Mouse (Mus musculus): Measurements from ENCODE around the gene Prom1. TPM values are rescaled to one million over a fixed set of nuclear protein-coding genes. Genes with fewer than 3 reads are reported as not detected.

The Prom1 gene
- total and polyA plus RNA-seq, 3 experiments = 0.57 to 10.0 (median 7.8) TPM

DNA sequence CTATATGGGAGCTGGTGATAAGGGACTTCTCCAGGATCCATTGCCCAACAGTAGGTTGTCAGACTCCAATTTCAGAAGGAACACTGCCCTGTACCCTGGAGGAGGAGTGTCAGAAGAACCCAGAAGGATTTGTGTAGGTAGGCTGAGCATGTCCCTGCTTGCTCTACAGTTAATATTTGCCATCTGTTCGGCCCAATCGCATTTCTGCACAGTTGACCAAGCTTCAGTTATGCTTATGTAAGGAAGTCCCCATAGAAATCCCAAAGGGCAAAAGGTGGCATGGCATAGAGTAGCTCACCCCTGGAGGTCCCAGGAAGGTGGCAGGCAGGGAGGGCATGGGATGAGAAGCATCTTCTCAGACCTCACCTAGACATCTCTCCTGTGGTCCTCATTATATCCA, 19.6 kb upstream of the Prom1 start:
- Histone ChIP-seq H3K4me1 (ENCODE audit: control insufficient read depth, insufficient read depth, low read length) (no peaks in the 10 kb centered on the region), H3K4me3 (no peak overlapping the region), H3K27me3 (ENCODE audit: control insufficient read depth, insufficient read depth, low read length) (no peaks in the 10 kb centered on the region), H3K79me2 (replicated peaks; ENCODE audit: control insufficient read depth, insufficient read depth, low read length) (no peaks in the 10 kb centered on the region), H3K36me3 (ENCODE audit: control insufficient read depth, insufficient read depth, low read length) (no peaks in the 10 kb centered on the region), H3K27ac (no peak overlapping the region), H3K9ac (ENCODE audit: low read depth, low read length) (no peak overlapping the region)
- intact Hi-C loops (cut with DNase I) = no loop called here
- WGBS = 86% methylated on average over 2 of the region's 2 CpGs
- no peak for DNase-seq
- TF ChIP-seq POLR2A (IDR thresholded peaks at IDR 0.05; ENCODE audit: insufficient read depth, low read depth, low read length) (no peak), CTCF (IDR thresholded peaks at IDR 0.05) (no peak), EP300 (IDR thresholded peaks at IDR 0.05; ENCODE audit: insufficient read depth, low read depth, low read length) (no peak)

DNA sequence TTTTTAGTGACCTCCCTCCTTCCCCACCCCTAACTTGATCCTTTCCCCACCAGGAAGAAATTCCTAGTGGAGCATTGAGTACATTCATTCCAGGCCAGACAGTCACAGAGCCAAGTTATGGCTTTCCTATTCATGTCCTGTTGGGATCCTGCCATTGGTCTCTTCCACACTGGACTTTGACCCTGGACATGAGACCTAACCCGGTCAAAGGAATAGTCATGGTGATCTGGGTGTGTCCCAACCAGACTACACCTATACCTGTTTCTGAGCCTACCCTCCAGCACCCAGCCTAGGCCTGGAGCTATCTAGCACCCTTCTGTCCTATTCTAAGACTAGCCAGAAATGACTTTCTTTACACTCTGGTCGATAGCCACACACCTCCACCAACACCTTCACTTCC, 11.3 kb upstream of the Prom1 start:
- TF ChIP-seq EP300 (IDR thresholded peaks at IDR 0.05; ENCODE audit: insufficient read depth, low read depth, low read length) (no peak), POLR2A (IDR thresholded peaks at IDR 0.05; ENCODE audit: insufficient read depth, low read depth, low read length) (no peak), CTCF (IDR thresholded peaks at IDR 0.05) (no peak)
- no peak for DNase-seq
- H3K36me3 ChIP-seq (ENCODE audit: control insufficient read depth, insufficient read depth, low read length) = no peaks in the 10 kb centered on the region
- H3K79me2 ChIP-seq (replicated peaks; ENCODE audit: control insufficient read depth, insufficient read depth, low read length) = no peaks in the 10 kb centered on the region
- intact Hi-C loops (cut with DNase I) = no loop called here
- no peak overlapping the region for H3K9ac ChIP-seq (ENCODE audit: low read depth, low read length)
- 83% methylated on average over 2 of the region's 2 CpGs for WGBS
- no peak overlapping the region for H3K4me3 ChIP-seq
- no peaks in the 10 kb centered on the region for H3K27me3 ChIP-seq (ENCODE audit: control insufficient read depth, insufficient read depth, low read length)
- no peak overlapping the region for H3K27ac ChIP-seq
- H3K4me1 ChIP-seq (ENCODE audit: control insufficient read depth, insufficient read depth, low read length) = no peaks in the 10 kb centered on the region

DNA sequence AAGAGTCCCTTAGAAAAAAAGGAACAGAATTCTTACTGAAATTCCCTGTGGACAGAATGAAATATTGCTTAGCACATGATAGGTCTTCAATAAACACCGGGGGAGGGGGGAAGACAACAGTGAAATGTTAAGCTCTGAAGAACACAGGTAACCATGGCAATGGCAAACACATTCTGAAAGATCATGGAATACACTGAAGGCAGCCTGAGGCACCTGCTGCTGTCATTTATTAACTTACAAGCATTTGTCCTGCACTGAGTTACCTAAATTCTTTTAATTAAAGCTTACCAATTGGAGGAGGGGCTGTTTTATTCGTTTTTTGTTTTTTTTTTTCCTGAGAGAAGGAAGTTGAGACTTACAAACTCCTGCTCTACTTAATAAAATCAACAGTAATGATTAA, 7.3 kb upstream of the Prom1 start:
- no peak for TF ChIP-seq CTCF (IDR thresholded peaks at IDR 0.05)
- TF ChIP-seq EP300 (IDR thresholded peaks at IDR 0.05; ENCODE audit: insufficient read depth, low read depth, low read length) = no peak
- no peak for TF ChIP-seq POLR2A (IDR thresholded peaks at IDR 0.05; ENCODE audit: insufficient read depth, low read depth, low read length)
- Histone ChIP-seq H3K79me2 (replicated peaks; ENCODE audit: control insufficient read depth, insufficient read depth, low read length) (no peaks in the 10 kb centered on the region), H3K27ac (no peak overlapping the region), H3K36me3 (ENCODE audit: control insufficient read depth, insufficient read depth, low read length) (no peaks in the 10 kb centered on the region), H3K9ac (ENCODE audit: low read depth, low read length) (no peak overlapping the region), H3K4me3 (no peak overlapping the region), H3K27me3 (ENCODE audit: control insufficient read depth, insufficient read depth, low read length) (no peaks in the 10 kb centered on the region), H3K4me1 (ENCODE audit: control insufficient read depth, insufficient read depth, low read length) (no peaks in the 10 kb centered on the region)
- intact Hi-C loops (cut with DNase I) = no loop called here
- WGBS = 60% methylated on average over 2 of the region's 2 CpGs
- DNase-seq = no peak

- Histone ChIP-seq H3K4me3 (no peak overlapping the region), H3K27me3 (ENCODE audit: control insufficient read depth, insufficient read depth, low read length) (no peaks in the 10 kb centered on the region), H3K27ac (no peak overlapping the region), H3K9ac (ENCODE audit: low read depth, low read length) (no peak overlapping the region), H3K79me2 (replicated peaks; ENCODE audit: control insufficient read depth, insufficient read depth, low read length) (no peaks in the 10 kb centered on the region), H3K4me1 (ENCODE audit: control insufficient read depth, insufficient read depth, low read length) (no peaks in the 10 kb centered on the region), H3K36me3 (ENCODE audit: control insufficient read depth, insufficient read depth, low read length) (no peaks in the 10 kb centered on the region)
- intact Hi-C loops (cut with DNase I) = no loop called here
- no peak for TF ChIP-seq POLR2A (IDR thresholded peaks at IDR 0.05; ENCODE audit: insufficient read depth, low read depth, low read length)
- TF ChIP-seq EP300 (IDR thresholded peaks at IDR 0.05; ENCODE audit: insufficient read depth, low read depth, low read length) = no peak
- TF ChIP-seq CTCF (IDR thresholded peaks at IDR 0.05) = no peak
- DNase-seq = no peak
- 89% methylated on average over 4 of the region's 4 CpGs for WGBS
Measured at GRCm38 (mm10) chr5:44108125-44108524, 6.3 kb upstream of the Prom1 start.

- no peak for DNase-seq
Measured at GRCm38 (mm10) chr5:44105192-44105591, 3.4 kb upstream of the Prom1 start.

DNA sequence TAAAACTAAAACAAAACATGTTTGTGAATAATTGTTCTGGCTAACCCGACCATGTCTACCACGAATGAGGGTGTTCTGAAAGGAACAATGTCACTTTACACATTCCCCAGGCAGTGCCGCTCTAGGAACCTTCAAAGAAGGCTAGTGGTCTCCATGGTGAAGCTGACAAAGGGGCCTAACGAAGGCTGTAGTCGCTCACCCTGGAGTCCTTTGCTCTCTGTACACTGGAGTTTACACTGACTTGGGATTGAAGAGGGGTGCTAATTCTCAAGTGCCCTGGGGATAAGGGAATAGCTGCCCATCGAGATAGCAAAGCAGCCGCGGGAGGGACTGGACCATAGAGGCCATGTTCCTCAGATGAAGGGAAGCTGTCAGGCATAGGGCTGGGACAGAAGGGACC, 2.9 kb upstream of the Prom1 start:
- Histone ChIP-seq H3K79me2 (replicated peaks; ENCODE audit: control insufficient read depth, insufficient read depth, low read length) (no peaks in the 10 kb centered on the region), H3K27ac (no peak overlapping the region), H3K27me3 (ENCODE audit: control insufficient read depth, insufficient read depth, low read length) (peaks cover 11% of the 10 kb centered on the region), H3K9ac (ENCODE audit: low read depth, low read length) (no peak overlapping the region), H3K36me3 (ENCODE audit: control insufficient read depth, insufficient read depth, low read length) (no peaks in the 10 kb centered on the region), H3K4me3 (no peak overlapping the region), H3K4me1 (ENCODE audit: control insufficient read depth, insufficient read depth, low read length) (no peaks in the 10 kb centered on the region)
- TF ChIP-seq EP300 (IDR thresholded peaks at IDR 0.05; ENCODE audit: insufficient read depth, low read depth, low read length) (no peak), POLR2A (IDR thresholded peaks at IDR 0.05; ENCODE audit: insufficient read depth, low read depth, low read length) (no peak), CTCF (IDR thresholded peaks at IDR 0.05) (no peak)
- DNase-seq = no peak
- 65% methylated on average over 8 of the region's 8 CpGs for WGBS
- intact Hi-C loops (cut with DNase I) = loop anchor here (2.0 kb wide), 1 partner anchor 56 kb away; no protein-coding TSS in a partner anchor

More at GRCm38 (mm10) chr5:44105192-44105591, 3.4 kb upstream of the Prom1 start:
- H3K27me3 ChIP-seq (ENCODE audit: control insufficient read depth, insufficient read depth, low read length) = peaks cover 11% of the 10 kb centered on the region
- intact Hi-C loops (cut with DNase I) = loop anchor here (2.0 kb wide), 1 partner anchor 56 kb away; no protein-coding TSS in a partner anchor
- no peaks in the 10 kb centered on the region for H3K36me3 ChIP-seq (ENCODE audit: control insufficient read depth, insufficient read depth, low read length)
- WGBS = 32% methylated on average over 4 of the region's 4 CpGs
- no peak overlapping the region for H3K9ac ChIP-seq (ENCODE audit: low read depth, low read length)
- no peak overlapping the region for H3K4me3 ChIP-seq
- H3K27ac ChIP-seq = no peak overlapping the region
- no peaks in the 10 kb centered on the region for H3K4me1 ChIP-seq (ENCODE audit: control insufficient read depth, insufficient read depth, low read length)
- H3K79me2 ChIP-seq (replicated peaks; ENCODE audit: control insufficient read depth, insufficient read depth, low read length) = no peaks in the 10 kb centered on the region
- TF ChIP-seq POLR2A (IDR thresholded peaks at IDR 0.05; ENCODE audit: insufficient read depth, low read depth, low read length) = no peak
- no peak for TF ChIP-seq CTCF (IDR thresholded peaks at IDR 0.05)

All from heart, adult 2 months (tissue).